Comparison of ENCODE assay signal across 28 mouse cellular contexts in the genomic region with DNA sequence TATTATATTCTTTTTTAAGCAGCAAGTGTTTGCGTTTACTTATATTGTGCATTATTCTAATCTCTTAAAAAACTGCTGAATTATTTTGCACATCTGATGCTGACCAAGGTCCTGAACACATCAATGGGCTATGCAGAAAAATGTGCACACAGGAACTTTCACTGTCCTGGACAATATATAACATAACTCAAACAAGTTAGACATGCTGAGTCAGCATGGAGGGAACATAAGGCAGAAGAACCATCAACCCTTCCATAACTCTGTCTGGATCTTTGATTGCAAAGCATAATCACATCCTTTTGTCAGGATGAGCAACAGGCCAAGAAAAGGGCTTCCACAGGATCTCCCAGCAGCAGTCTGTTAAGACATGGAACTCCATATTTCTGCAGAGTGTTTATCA.
DNase-seq lines count a peak whose midpoint lies in the region; ATAC-seq lines count a peak whose summit lies in the region.
"Had no signal": no experiment of that assay in that cellular context is flagged by ENCODE, and none has a peak within 500 bp of the region (broad histone marks: within the 10 kb centered on the region; RNA-seq: fewer than 3 reads in every experiment).

No protein-coding gene starts in this region.

- H3K4me1 ChIP-seq in neural tube, embryonic 11.5 days (ENCODE audit: control insufficient read depth, insufficient read depth, low read length), result no peaks in the 10 kb centered on the region
- H3K4me1 ChIP-seq: embryonic facial prominence, embryonic 13.5 days; embryonic facial prominence, embryonic 15.5 days; forebrain, embryonic 10.5 days; forebrain, embryonic 12.5 days had no signal

- H3K4me2 ChIP-seq in neural tube, embryonic 11.5 days (ENCODE audit: low read depth), result no peak overlapping the region
- H3K4me2 ChIP-seq: embryonic facial prominence, embryonic 13.5 days; embryonic facial prominence, embryonic 15.5 days; forebrain, embryonic 12.5 days had no signal

- 97% methylated on average over 1 of the region's 1 CpGs for WGBS in neural tube, embryonic 11.5 days

- no peak overlapping the region for H3K27ac ChIP-seq in neural tube, embryonic 11.5 days (ENCODE audit: low read depth, low read length)
- H3K27ac ChIP-seq: embryonic facial prominence, embryonic 13.5 days; embryonic facial prominence, embryonic 15.5 days; forebrain, embryonic 10.5 days; forebrain, embryonic 12.5 days had no signal

- no peaks in the 10 kb centered on the region for H3K9me3 ChIP-seq in neural tube, embryonic 11.5 days (ENCODE audit: control insufficient read depth, low read length)
- H3K9me3 ChIP-seq: embryonic facial prominence, embryonic 13.5 days; embryonic facial prominence, embryonic 15.5 days; forebrain, embryonic 10.5 days; forebrain, embryonic 12.5 days had no signal

- no peak overlapping the region for H3K4me3 ChIP-seq in neural tube, embryonic 11.5 days (ENCODE audit: low read depth, low read length)
- H3K4me3 ChIP-seq: embryonic facial prominence, embryonic 13.5 days; embryonic facial prominence, embryonic 15.5 days; erythroblast, embryonic 14.5 days; forebrain, embryonic 10.5 days; forebrain, embryonic 12.5 days had no signal

- no peak overlapping the region for H3K9ac ChIP-seq in neural tube, embryonic 11.5 days (ENCODE audit: low read length)
- H3K9ac ChIP-seq: embryonic facial prominence, embryonic 13.5 days; embryonic facial prominence, embryonic 15.5 days; forebrain, embryonic 12.5 days had no signal

- ATAC-seq in neural tube, embryonic 11.5 days (ENCODE audit: insufficient read depth, low FRiP score, low TSS enrichment), result peak; percentile 38; the same call in 1 of the 2 replicates
- ATAC-seq: CD4-positive, CD25-positive, alpha-beta regulatory T cell, adult 4 months; forebrain, embryonic 14.5 days; forebrain, embryonic 16.5 days had no signal

- no peaks in the 10 kb centered on the region for H3K36me3 ChIP-seq in neural tube, embryonic 11.5 days (ENCODE audit: control insufficient read depth, insufficient read depth, low read length)
- H3K36me3 ChIP-seq: embryonic facial prominence, embryonic 13.5 days; embryonic facial prominence, embryonic 15.5 days; forebrain, embryonic 10.5 days; forebrain, embryonic 12.5 days; G1E had no signal

- no peaks in the 10 kb centered on the region for H3K27me3 ChIP-seq in neural tube, embryonic 11.5 days (ENCODE audit: control insufficient read depth, insufficient read depth, low read length)
- H3K27me3 ChIP-seq: embryonic facial prominence, embryonic 13.5 days; embryonic facial prominence, embryonic 15.5 days; forebrain, embryonic 12.5 days had no signal

- peak; percentile 48 for DNase-seq in heart, adult 11 months
- DNase-seq in heart, adult 9 months (ENCODE audit: low spot score in 2 of 2), result no peak
- no peak for DNase-seq in neural tube, embryonic 11.5 days (ENCODE audit: low spot score)
- no peak for DNase-seq in neural tube, embryonic 10.5 days (ENCODE audit: extremely low spot score, low spot score)
- peak; percentile 24 for DNase-seq in NIH3T3 (ENCODE audit: low read depth)
- peak; percentile 7 for DNase-seq in mesoderm, embryonic 11.5 days (ENCODE audit: low read depth, low spot score)
- DNase-seq in left cerebral cortex, adult 8-10 months (ENCODE audit: low spot score in 2 of 2), result no peak
- DNase-seq in right cerebral cortex, adult 18-20 months, result no peak
- DNase-seq: adrenal gland, adult 2 months; adrenal gland, postnatal 10 days; adrenal gland, postnatal 25 days; B cell, adult 2 months; cerebellum, adult 11 months; cerebellum, adult 18-20 months; cerebellum, adult 8-10 months; cerebellum, adult 9-11 months; cerebellum, postnatal 14 days; cerebellum, postnatal 36 days; embryo, embryonic 11 days had no signal

Comparison
In these comparisons a context has a peak if more than half of its experiments do, and no peak if none do; other contexts are left out.
1. DNase-seq: peak in heart, adult 11 months (single experiment), NIH3T3 (single experiment) and mesoderm, embryonic 11.5 days (single experiment); none in heart, adult 9 months (0 of 2), neural tube, embryonic 11.5 days (single experiment), neural tube, embryonic 10.5 days (single experiment), left cerebral cortex, adult 8-10 months (0 of 2) and right cerebral cortex, adult 18-20 months (single experiment).